Mouse (Mus musculus): ENCODE measurements around the gene Gm20517.
"Not testable (repeated sequence)": the region's sequence is repeated elsewhere in the genome, so short reads cannot be mapped to it uniquely, and the experiment has no call there.

Gene Gm20517

GRCm38 (mm10) chr17:47628851-47629676 lies 17.7 kb downstream of the Gm20517 start:
- DNase-seq, result peak; percentile 98

GRCm38 (mm10) chr17:47629717-47630677 lies 18.6 kb downstream of the Gm20517 start:
- no peak for DNase-seq

- DNase-seq, result no peak
Observed at GRCm38 (mm10) chr17:47630678-47631065, 19.3 kb downstream of the Gm20517 start, which contains the start of gene Usp49. TSS of gene Usp49 (plus strand) at chr17:47630690.

GRCm38 (mm10) chr17:47632181-47632840 lies 20.9 kb downstream of the Gm20517 start:
- no peak for DNase-seq

- no peak for DNase-seq
Observed at GRCm38 (mm10) chr17:47633999-47634770, 22.8 kb downstream of the Gm20517 start.

- no peak for DNase-seq
Observed at GRCm38 (mm10) chr17:47642992-47643391, 31.6 kb downstream of the Gm20517 start.

- peak; percentile 82 for DNase-seq
Observed at GRCm38 (mm10) chr17:47646683-47647082, 35.3 kb downstream of the Gm20517 start.

GRCm38 (mm10) chr17:47648966-47649365 lies 37.6 kb downstream of the Gm20517 start:
- no peak for DNase-seq

- no peak for DNase-seq
Observed at GRCm38 (mm10) chr17:47651953-47652352, 40.6 kb downstream of the Gm20517 start.

GRCm38 (mm10) chr17:47654346-47654745 lies 43.0 kb downstream of the Gm20517 start:
- DNase-seq, result not testable (repeated sequence)

GRCm38 (mm10) chr17:47655697-47656096 lies 44.3 kb downstream of the Gm20517 start:
- DNase-seq, result no peak

GRCm38 (mm10) chr17:47657901-47658300 lies 46.5 kb downstream of the Gm20517 start:
- no peak for DNase-seq

- DNase-seq, result no peak
Observed at GRCm38 (mm10) chr17:47658741-47659243, 47.4 kb downstream of the Gm20517 start.

- no peak for DNase-seq
Observed at GRCm38 (mm10) chr17:47663009-47663713, 51.8 kb downstream of the Gm20517 start.

GRCm38 (mm10) chr17:47664474-47664873 lies 53.1 kb downstream of the Gm20517 start:
- DNase-seq, result no peak

GRCm38 (mm10) chr17:47669166-47669565 lies 57.8 kb downstream of the Gm20517 start:
- no peak for DNase-seq

GRCm38 (mm10) chr17:47671988-47672310 lies 60.6 kb downstream of the Gm20517 start:
- DNase-seq, result no peak

GRCm38 (mm10) chr17:47672311-47673111 lies 61.1 kb downstream of the Gm20517 start:
- DNase-seq, result peak; percentile 85

GRCm38 (mm10) chr17:47676581-47676980 lies 65.2 kb downstream of the Gm20517 start:
- DNase-seq, result peak; percentile 86

- DNase-seq, result no peak
Observed at GRCm38 (mm10) chr17:47678238-47678637, 66.8 kb downstream of the Gm20517 start.
